Mouse (Mus musculus) left cerebral cortex, postnatal 14 days (tissue): ENCODE data around the gene Cux1. TPM values are rescaled to one million over a fixed set of nuclear protein-coding genes. Genes with fewer than 3 reads are reported as not detected.

ENCODE experiments used
- DNase-seq, 2 experiments: peaks; one replicate each; pipeline ENCODE4 v3.0.0; 2021 to 2022; ENCODE audit warnings: low spot score in 2 of 2, mixed read lengths in 1 of 2
- intact Hi-C: fragments of 180-260 bp; cut with DNase I; formaldehyde crosslinking; loops from one replicate; pipeline ENCODE4 v1.15.1; 2025
- total RNA-seq, 2 experiments: library from RNA; stranded (reverse); gene quantifications; 2 replicates each; pipeline ENCODE4 v1.2.3; 2021

Gene Cux1
- total RNA-seq, 2 experiments from 2014 or later = 116 to 150 TPM

GRCm38 (mm10) chr5:136355583-136356126 lies 211.6 kb downstream of the Cux1 start:
- DNase-seq = no peak
- intact Hi-C loops = no loop called here

- intact Hi-C loops = no loop called here
- DNase-seq = no peak
Observed at GRCm38 (mm10) chr5:136354729-136355128, 212.6 kb downstream of the Cux1 start.

DNA sequence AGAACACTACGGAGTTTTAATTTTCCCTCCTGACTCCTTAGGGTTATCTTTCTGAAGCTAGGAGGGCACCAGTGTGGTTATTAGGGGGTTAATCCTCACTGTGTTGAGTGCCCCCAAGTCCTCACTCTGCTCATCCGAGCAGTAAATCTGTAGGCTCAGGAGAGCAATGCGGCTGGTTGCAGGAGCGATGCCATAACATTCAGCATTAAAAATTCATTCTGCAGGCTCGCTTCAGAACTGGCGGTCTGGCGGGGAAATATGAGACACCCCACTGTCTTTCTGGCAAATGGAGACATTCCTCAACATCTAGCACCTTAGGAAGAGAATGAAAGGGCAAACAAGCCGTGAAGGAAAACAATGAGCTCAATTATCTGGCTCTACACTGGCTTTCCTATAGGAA lies 214.2 kb downstream of the Cux1 start:
- intact Hi-C loops = no loop called here
- no peak for DNase-seq

DNA sequence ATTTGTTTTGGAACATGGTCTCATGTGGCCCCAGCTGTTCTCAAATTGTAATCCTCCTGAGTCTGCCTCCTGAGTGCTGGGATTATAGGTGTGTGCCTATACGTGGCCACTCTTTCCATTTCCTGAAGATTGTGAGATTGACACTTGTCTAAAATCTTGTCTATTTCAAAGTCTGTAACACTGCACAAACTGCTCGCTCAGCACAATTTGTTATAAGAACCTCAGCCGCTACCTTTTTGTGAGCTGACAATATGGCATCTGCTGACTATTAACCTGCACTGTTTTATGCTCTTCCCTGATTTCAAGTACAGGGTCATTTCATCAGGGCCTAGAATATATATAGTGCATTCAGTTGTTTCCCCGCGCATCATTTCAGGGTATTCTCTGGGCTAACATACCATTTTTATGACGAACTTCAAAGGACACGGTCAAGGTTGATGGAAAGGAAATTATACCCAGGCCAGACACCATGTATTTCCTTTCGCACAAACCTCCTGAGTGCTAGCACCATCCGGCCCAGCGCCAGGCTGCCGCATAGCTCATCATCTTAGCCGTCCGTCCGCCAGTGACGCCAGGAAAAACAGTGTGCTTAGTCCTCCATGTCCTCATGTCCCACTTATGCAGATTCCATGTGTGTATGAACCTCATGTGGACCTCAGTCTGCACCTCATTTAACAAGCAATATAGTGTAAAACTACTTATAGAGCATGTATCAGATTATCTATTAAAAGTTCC lies 224.0 kb downstream of the Cux1 start:
- DNase-seq = no peak
- intact Hi-C loops = no loop called here

DNA sequence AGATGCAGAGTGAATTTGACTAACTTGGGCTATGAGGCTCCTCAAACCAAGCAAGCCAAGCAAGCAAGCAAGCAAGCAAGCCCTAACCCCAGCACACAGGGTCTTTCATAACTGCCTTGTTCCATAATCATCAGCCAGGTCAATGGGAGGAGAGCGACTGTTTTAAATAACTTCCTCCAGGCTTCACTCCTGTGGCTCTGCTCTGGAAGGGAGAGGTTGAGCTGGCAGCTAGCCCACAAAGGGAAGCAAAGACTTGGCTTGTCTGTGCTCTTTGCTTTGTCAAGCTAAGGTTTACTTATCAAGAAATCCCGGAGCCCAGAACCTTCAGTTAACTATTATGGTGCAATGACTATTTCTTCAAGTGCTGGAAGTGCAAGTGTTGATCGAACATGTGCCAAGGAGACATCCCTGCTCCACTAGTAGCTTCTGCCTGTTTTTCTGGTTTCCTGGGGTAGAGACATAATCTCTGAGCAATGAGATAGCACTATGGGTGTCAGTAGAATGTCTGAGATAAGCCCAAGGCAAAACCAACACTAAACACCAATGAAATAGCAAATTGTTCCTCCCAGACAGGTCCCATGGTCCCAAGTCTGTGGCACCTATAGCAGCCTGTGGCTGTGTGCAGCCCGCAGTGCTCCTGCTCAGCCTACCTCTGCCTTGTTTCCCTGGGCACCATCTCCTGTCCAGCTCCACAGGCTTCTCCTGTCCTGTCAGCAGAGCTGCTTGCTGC lies 230.3 kb downstream of the Cux1 start:
- intact Hi-C loops = no loop called here
- DNase-seq = no peak

GRCm38 (mm10) chr5:136335681-136336080 lies 231.6 kb downstream of the Cux1 start:
- intact Hi-C loops = no loop called here
- DNase-seq = no peak

DNA sequence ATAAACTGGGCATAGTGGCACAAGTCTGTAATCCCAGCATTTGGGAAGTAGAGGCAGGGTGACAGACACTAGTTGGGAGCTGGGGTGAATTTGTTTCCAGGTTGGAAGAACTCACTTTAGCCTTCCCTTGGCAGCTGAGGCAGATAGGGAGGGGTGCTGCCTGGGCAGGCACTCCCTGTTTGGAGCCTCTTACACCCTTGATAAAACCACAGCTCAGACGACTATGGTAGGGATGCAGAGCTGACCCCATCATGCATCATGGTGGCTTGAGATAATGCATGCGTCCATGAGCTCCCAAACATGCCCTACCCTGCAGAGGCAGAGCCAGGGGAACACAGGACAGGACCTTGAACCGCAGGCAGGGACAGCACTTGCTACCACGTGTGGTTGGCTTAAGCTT lies 232.5 kb downstream of the Cux1 start:
- intact Hi-C loops = no loop called here
- no peak for DNase-seq

- no peak for DNase-seq
- intact Hi-C loops = no loop called here
Observed at GRCm38 (mm10) chr5:136334051-136334450, 233.2 kb downstream of the Cux1 start.

DNA sequence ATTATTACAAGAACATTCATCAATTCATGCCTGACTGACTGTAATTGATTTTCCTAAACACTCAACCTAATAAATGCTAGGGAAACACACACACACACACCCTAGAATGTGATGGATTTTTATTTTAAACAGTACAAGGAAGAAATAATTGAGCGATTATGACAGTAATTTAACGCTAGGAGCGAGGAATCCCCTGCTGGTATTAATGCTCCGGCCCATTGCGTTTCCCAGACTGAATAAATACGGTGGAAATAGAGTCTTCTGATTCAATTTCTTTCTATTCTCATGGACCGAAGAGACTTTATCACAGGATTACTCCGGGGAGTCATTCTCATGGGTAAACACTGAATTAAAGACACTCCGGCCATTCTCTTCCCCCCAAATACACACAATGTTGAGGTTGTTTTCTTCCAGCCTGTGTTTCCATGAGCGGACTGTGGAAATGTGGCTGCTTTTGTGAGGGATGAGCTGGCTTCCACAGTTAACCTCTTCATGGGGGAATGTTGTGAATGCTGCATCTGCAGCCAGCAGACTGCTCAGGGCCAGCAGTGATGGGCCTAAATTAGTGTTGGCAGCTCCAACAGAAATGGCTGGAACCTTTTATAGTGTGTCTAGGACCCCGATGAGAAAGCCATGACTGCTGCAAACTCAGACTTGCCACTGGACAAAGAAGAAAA lies 234.4 kb downstream of the Cux1 start:
- no peak for DNase-seq
- intact Hi-C loops = no loop called here

DNA sequence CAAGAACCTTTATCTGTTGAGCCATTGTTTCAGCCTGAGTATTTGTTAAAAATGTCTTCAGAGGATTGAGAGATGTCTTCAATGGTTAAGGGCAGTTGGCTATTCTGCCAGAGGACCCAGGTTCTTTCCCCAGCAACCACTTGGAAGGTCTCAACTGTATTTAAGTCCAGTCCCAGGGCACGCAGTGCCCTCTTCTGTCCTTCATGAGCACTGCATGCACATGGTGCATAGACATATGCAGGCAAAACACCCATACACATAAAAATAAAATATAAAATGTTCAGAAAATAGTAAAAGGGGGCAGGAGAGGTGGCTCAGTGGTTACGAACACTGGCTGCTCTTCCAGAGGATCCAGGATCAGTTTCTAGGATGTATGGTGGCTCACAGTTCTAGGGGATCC lies 239.6 kb downstream of the Cux1 start:
- DNase-seq = no peak
- intact Hi-C loops = no loop called here

- intact Hi-C loops = no loop called here
- DNase-seq = no peak
Observed at GRCm38 (mm10) chr5:136326626-136327025, 240.7 kb downstream of the Cux1 start.

DNA sequence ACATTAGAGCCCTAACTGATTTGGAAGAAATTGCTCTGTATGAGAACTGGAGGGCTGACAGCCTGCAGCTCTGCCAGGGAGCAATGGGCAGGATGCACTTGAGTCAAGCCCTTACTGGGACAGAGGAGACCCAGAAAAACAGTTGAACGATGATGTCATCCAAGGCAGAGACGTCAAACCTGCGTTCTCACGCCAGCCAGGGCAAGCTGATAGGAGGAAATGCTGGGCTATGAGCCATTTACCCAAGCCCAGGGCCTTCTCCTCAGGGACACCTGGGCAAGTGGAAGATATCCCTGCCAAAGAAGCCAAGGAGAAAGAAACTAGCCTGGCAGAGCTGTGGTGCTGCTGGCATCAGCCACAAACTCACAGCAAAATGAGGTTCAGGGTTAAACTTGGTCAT lies 242.8 kb downstream of the Cux1 start:
- intact Hi-C loops = no loop called here
- no peak for DNase-seq

DNA sequence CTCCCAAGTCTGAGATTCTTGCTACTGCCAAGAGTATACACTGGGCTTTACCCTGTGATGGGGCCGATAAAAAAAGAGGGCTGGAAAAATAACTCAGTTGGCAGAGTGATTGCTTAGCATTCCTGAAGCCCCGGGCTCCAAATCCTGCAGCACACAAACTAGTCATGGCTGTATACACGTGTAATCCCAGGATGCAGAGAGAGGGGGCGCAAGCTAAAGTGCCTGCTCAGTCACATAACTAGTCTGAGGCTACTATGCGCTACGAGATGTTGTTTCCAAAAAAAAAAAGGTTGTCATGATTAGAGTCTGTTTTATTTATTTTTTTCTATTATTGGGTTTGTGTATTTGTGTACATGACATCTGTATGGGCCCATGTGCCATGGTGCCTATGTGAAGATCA lies 245.9 kb downstream of the Cux1 start:
- peak in 1 of 2 experiments; percentile 46 for DNase-seq
- intact Hi-C loops = no loop called here

DNA sequence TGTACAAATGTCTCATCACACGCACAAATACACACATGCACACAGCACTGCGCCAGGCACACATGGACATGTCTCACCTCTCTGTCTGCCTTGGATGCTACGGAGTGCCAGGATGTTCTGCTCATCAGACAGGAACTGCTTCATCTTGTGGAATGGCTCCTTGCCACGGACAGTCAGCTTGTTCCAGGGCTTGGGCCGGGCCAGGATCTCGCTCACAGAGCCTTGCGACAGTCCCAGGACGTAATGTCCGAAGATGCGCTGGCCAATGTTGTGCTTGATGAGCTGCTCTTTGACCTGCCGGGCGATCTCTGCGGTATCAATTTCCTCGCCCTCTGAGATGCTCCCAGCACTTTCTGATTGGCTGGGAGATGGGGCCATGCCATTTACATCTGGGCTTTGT lies 254.7 kb downstream of the Cux1 start:
- no peak for DNase-seq
- intact Hi-C loops = no loop called here

- DNase-seq = no peak
- intact Hi-C loops = no loop called here
Observed at GRCm38 (mm10) chr5:136312166-136312565, 255.1 kb downstream of the Cux1 start.

DNA sequence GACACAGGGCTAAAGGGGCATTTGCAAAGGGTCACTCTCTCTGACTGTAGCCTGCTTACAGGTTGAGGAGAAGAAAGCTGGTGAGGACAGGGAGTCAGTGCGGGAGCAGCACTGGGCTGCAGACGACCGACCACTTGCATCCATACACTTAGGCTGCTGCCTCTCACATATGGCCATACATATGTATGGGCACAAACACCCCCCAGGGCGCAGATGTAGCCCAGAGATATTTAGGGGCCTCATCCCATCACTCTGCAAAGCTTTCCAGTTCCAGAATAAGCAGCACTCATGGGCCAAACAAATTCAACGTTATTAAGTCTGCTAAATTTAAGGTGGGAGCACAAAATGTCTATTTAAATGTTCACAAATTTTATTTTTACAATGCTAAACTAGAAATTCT lies 261.0 kb downstream of the Cux1 start:
- DNase-seq = peak; percentile 40 to 44
- intact Hi-C loops = no loop called here

DNA sequence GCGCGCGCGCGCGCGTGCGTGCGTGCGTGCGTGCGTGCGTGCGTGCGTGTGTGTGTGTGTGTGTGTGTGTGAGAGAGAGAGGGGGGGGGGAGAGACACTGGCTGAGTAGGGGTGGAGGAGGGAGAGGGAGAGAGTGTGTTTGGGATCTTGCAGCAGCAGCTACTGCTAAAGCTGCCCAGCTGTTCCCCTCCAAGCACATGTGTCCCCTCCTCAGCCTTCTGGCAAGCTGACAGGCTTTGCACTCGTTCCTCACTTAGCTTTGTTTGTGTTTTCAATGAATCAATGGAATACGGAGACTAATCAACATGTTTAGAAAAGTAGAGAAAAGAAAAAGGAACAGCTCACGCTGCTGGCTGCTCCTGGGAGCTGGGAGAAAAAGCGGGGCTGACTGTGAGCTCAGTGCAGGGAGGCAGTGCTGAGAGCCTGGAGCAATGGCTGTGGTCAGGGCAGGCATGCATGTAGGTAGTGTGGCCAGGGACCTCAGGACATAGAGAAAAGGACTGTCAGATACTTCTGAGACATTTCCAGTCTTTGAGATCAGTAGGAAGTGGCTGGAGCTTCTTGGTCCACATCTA lies 263.8 kb downstream of the Cux1 start:
- intact Hi-C loops = no loop called here
- peak; percentile 24 to 70 for DNase-seq

GRCm38 (mm10) chr5:136300880-136301279 lies 266.4 kb downstream of the Cux1 start:
- intact Hi-C loops = no loop called here
- DNase-seq = no peak

DNA sequence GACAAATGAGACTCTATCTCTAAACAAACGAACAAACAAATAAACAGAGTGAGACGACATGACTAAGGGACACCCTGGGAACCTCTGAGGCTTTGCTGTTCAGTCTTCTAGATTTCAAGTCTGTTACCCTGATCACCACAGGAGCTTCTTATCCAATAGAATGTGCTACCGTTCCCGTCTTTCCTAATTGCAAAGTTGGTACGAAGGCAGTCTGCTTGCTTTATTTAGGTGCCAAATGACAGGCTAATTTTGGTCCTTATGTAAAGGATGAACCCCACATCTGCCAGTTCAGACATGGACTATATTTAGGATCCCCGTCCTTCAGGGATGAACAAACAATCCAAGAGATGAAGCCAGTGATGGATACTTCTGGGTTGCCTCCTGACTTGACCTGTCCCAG lies 269.6 kb downstream of the Cux1 start:
- intact Hi-C loops = no loop called here
- DNase-seq = peak; percentile 18 to 43

DNA sequence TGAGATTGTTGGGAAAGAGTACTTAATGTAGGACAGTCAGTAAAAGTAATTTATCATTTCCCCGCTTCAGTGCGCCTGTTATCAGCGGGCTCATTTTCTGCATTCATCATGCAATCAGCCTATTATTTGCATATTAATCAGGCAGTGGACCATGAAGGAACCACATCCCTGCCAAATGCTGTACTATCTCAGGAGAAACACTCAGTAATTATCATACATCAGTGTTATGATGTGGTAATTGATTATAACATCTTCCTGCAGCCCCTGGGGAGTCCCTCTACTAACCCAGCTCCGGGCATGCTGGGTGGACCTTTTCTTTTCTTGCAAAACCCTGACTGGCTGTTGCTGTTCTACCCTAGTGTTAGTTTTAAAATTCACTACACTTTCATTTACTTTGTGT lies 270.4 kb downstream of the Cux1 start:
- intact Hi-C loops = no loop called here
- no peak for DNase-seq
